Mouse (Mus musculus) embryonic fibroblast, embryonic 13.5 days (primary cell): ENCODE data around the gene Tagln2.

Experiments used
- CTCF ChIP-seq: IDR thresholded peaks from 2 replicates; pipeline ENCODE4 v1.5.1; 2011; ENCODE audit warnings: mild to moderate bottlenecking, control low read depth, low read length, moderate library complexity, borderline replicate concordance; ENCODE audit not compliant: insufficient read depth
- POLR2A ChIP-seq: IDR thresholded peaks from 2 replicates; pipeline ENCODE4 v1.6.1; 2011; ENCODE audit warnings: low read depth, mild to moderate bottlenecking, control low read depth, low read length, moderate library complexity

GRCm38 (mm10) chr1:172452911-172453310 lies 46.9 kb upstream of the Tagln2 start:
- TF ChIP-seq POLR2A (no peak), CTCF (no peak)
